Mouse (Mus musculus) heart, embryonic 14.5 days (tissue): Measurements from ENCODE around the gene Ccdc173. TPM values are rescaled to one million over a fixed set of nuclear protein-coding genes. Genes with fewer than 3 reads are reported as not detected.

Experiments used
- ATAC-seq: fragments of 200-750 bp; cut with Nextera tagmentation; 2 replicates; pipeline ENCODE4 v1.8.0; 2017; ENCODE audit warnings: low read depth, moderate TSS enrichment; ENCODE audit not compliant: insufficient number of reproducible peaks, insufficient read depth, low FRiP score
- H3K27ac ChIP-seq, 2 experiments: fragments of 200-500 bp in 1 of 2; fragments of 300-500 bp in 1 of 2; sonication (generic) in 1 of 2; replicated peaks in 1 of 2; 2 replicates each; pipeline ENCODE4 v1.5.1; 2012 to 2014; ENCODE audit warnings: low read depth in 2 of 2, low read length in 2 of 2, control low read depth in 1 of 2, mild to moderate bottlenecking in 1 of 2, mixed read lengths in 1 of 2; ENCODE audit not compliant: control insufficient read depth in 1 of 2, insufficient read depth in 1 of 2
- H3K27me3 ChIP-seq: fragments of 300-500 bp; sonication (generic); 2 replicates; pipeline ENCODE4 v1.6.1; 2014; ENCODE audit warnings: mild to moderate bottlenecking, low read length, control low read depth; ENCODE audit not compliant: control insufficient read depth, insufficient read depth
- H3K36me3 ChIP-seq: fragments of 300-500 bp; sonication (generic); 2 replicates; pipeline ENCODE4 v1.6.1; 2014; ENCODE audit warnings: mild to moderate bottlenecking, control low read depth, low read length, mixed read lengths; ENCODE audit not compliant: control insufficient read depth, insufficient read depth
- H3K4me1 ChIP-seq, 2 experiments: fragments of 200-500 bp in 1 of 2; fragments of 300-500 bp in 1 of 2; sonication (generic) in 1 of 2; 2 replicates each; pipeline ENCODE4 v1.6.1; 2012 to 2014; ENCODE audit warnings: low read length in 2 of 2, control low read depth in 1 of 2, mixed read lengths in 1 of 2; ENCODE audit not compliant: control insufficient read depth in 2 of 2, insufficient read depth in 2 of 2
- H3K4me2 ChIP-seq: fragments of 300-500 bp; sonication (generic); 2 replicates; pipeline ENCODE4 v1.6.1; 2014; ENCODE audit warnings: mild to moderate bottlenecking, low read length
- H3K4me3 ChIP-seq, 2 experiments: fragments of 200-500 bp in 1 of 2; fragments of 300-500 bp in 1 of 2; sonication (generic) in 1 of 2; 2 replicates each; pipeline ENCODE4 v1.5.1; 2012 to 2014; ENCODE audit warnings: low read length in 2 of 2, mild to moderate bottlenecking in 2 of 2, control low read depth in 1 of 2, low read depth in 1 of 2, moderate library complexity in 1 of 2; ENCODE audit not compliant: control insufficient read depth in 1 of 2, insufficient read depth in 1 of 2
- H3K9ac ChIP-seq: fragments of 300-500 bp; sonication (generic); 2 replicates; pipeline ENCODE4 v1.6.1; 2014; ENCODE audit warnings: mild to moderate bottlenecking, low read length
- H3K9me3 ChIP-seq: fragments of 300-500 bp; sonication (generic); 2 replicates; pipeline ENCODE4 v1.6.1; 2016; ENCODE audit warnings: low read length, control low read depth; ENCODE audit not compliant: control insufficient read depth
- WGBS: fragments of 180-500 bp; shearing (Covaris S2); extraction: QIAGEN DNeasy Blood & Tissue Kit; methylation state at CpG from one replicate; pipeline ENCODE4 v1.1.7; 2014; 5-methylcytosine and 5-hydroxymethylcytosine counted together
- polyA plus RNA-seq: library from polyadenylated mRNA; unstranded; fragments of >200 nt; fragmentation: Nextera tagmentation; extraction: Ambion mirVana; gene quantifications from 2 replicates; pipeline ENCODE4 v1.2.1, GENCODE M21; 2014

The Ccdc173 gene
- polyA plus RNA-seq, 1 experiment from 2014 or later = 1.5 TPM

DNA sequence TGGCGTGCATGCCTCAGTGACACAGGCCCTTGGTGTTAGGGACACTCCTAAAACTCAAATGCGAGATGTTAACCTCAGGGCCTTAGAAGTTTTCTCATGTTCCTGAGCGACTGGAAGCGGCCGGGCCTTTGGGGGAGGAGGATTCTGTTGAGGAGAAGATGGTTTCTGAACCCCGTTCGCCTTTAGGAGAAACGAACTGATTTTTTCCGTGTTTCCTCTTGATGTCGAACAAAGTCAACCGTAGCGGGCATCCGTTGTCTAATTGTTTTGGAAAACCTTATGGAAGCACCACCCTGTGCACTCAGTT lies 65.9 kb downstream of the Ccdc173 start:
- Histone ChIP-seq H3K9me3 (no peaks in the 10 kb centered on the region), H3K27ac (peak overlapping the region; percentile 81 to 91), H3K4me3 (peak overlapping the region; percentile 92 to 93), H3K4me2 (peak overlapping the region; percentile 86), H3K9ac (peak overlapping the region; percentile 94), H3K4me1 (peaks cover 0 to 11% of the 10 kb centered on the region in 2 experiments; a peak in 2 of 4 replicates), H3K36me3 (no peaks in the 10 kb centered on the region), H3K27me3 (no peaks in the 10 kb centered on the region)
- WGBS = under 1% methylated on average over 13 of the region's 13 CpGs
- ATAC-seq = no peak

DNA sequence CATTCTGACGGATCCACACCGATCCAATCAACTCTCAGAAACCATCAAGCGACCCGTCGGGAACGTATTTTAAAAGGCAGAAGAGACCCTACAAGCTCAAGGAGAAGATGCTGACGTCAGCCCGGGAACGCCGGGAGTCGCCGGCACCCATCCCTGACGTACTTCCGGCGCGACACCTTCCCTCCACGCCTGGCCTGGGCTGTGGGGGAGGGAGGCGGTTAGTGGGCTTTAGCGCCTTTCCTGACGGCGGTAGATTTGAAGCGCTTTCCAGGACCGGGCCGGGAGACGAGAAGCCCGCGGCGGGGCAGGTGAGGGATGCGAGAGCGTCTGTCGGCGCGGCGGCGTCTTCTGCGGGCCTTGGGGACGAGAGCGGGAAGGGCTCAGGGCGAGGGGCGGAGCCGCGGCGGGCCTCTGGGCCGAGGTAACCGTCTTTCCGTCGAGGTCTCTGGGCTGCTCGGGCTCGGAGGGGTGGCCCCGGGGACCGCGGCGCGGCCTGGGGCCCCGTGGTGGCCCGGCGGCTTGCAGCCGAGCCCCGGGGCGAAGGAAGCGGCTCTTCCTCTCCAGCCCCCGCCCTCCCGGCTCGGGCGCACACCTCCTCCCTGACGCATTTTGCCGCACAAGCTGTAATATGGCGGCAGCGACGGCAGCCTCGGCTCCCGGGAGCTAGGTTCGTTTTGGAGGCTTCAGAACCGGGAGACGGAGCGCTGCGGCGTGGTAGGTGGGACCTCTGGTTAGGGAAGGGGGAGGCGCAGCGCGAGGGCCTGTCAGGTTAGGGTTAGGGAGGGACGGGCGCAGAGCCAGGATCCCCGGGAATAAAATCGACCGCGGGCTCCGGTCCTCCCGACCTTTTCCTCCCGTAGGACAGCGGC lies 66.5 kb downstream of the Ccdc173 start:
- peak overlapping the region; percentile 81 to 91 for H3K27ac ChIP-seq
- under 1% methylated on average over 89 of the region's 91 CpGs for WGBS
- no peaks in the 10 kb centered on the region for H3K27me3 ChIP-seq
- peak overlapping the region; percentile 92 to 93 for H3K4me3 ChIP-seq
- H3K36me3 ChIP-seq = no peaks in the 10 kb centered on the region
- peak; percentile 85 for ATAC-seq
- peak overlapping the region; percentile 86 for H3K4me2 ChIP-seq
- H3K4me1 ChIP-seq = peaks cover 0 to 11% of the 10 kb centered on the region in 2 experiments; a peak in 2 of 4 replicates
- H3K9me3 ChIP-seq = no peaks in the 10 kb centered on the region
- H3K9ac ChIP-seq = peak overlapping the region; percentile 94

DNA sequence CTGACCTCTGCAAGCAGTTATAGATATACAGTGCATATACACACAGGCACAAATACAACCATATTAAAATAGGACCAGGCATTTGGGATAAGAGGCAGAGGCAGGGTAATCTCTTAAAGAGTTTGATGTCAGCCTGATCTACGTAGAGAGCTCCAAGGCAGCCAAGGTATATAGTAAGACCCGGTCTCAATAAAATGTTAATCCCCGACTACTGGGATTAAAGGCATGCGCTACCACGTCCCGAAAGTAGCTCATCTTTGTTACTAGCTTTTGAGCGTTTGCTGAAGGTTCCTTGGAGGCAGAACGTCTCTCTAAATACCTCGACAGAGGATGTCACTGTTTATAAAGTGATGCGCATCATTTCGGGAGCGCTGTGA lies 67.1 kb downstream of the Ccdc173 start, which contains the start of gene Ppig:
Gene Ppig, plus strand, starts transcription at position 273 of the 377 bp plus-strand sequence.
- Histone ChIP-seq H3K9ac (peak within 1 kb of the TSS; percentile 94), H3K4me2 (peak within 1 kb of the TSS; percentile 86), H3K4me3 (peak within 1 kb of the TSS; percentile 92 to 93), H3K27me3 (no peaks in the 10 kb centered on the region), H3K9me3 (no peaks in the 10 kb centered on the region), H3K4me1 (peaks cover 0 to 11% of the 10 kb centered on the region in 2 experiments; a peak in 2 of 4 replicates), H3K27ac (peak within 1 kb of the TSS; percentile 81 to 91), H3K36me3 (no peaks in the 10 kb centered on the region)
- WGBS = 6% methylated on average over 12 of the region's 12 CpGs
- no peak for ATAC-seq

DNA sequence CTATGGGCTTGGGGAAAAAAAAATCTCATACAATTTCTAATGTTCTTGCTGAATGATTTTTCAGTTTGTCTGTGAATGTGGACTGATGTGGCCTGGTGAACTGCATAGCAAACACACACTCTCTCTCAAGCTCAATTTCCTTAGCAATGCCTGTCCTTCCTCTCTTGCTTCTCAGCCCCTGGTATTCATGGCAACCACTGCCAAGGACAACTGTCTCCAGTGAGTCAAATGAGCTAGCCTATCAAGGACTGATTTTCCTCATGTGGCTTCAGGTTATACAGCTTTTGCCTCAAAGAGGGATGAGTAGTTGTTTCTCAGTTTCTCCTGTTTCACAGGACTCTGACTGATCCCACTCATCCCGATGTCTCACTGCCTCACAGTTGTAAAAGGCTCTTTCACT lies 70.3 kb downstream of the Ccdc173 start:
- Histone ChIP-seq H3K9me3 (no peaks in the 10 kb centered on the region), H3K4me3 (no peak overlapping the region), H3K4me1 (peaks cover 0 to 7% of the 10 kb centered on the region in 2 experiments; a peak in 2 of 4 replicates), H3K9ac (no peak overlapping the region), H3K36me3 (no peaks in the 10 kb centered on the region), H3K27ac (no peak overlapping the region), H3K4me2 (no peak overlapping the region), H3K27me3 (no peaks in the 10 kb centered on the region)
- WGBS = 61% methylated on average over 1 of the region's 1 CpGs
- no peak for ATAC-seq

DNA sequence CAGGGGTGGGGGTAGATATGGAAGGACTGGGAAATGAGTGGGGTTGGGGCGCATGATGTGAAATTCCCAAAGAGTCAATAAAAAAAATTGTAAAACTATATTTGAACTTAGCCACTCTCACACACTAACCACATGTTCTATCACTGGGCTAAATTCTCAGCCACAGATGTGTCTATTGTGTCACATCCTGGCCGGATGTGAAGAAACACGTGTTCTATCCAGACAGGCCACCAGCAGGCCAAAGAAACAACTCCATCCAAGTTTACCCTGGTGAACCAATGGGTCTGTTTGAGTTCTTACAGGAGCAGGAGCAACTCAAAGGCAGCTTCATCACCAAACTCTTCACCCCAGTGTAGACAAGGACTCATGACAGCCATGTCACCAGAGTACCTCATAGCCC lies 72.9 kb downstream of the Ccdc173 start:
- H3K9ac ChIP-seq = no peak overlapping the region

DNA sequence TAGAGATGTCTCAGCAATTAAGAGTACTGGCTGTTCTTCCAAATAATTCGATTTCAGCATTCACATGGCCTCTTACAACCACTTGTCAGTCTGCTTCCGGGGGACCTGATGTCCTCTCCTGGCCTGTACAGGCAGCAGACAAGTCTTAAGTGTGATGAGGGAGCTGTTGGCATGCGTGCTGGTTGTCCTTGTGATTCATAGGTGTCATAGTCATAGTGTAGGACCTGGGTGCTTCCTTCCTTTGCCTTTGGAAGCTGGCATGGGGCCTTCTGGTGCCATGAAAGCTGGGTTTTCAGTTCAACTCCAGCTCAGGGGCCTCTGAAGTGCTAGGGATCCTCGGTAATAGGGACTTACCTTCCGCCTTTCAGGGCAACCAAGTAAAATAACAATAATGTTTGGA lies 75.2 kb downstream of the Ccdc173 start:
- H3K27me3 ChIP-seq = no peaks in the 10 kb centered on the region
- no peak for ATAC-seq
- no peak overlapping the region for H3K9ac ChIP-seq
- WGBS = 71% methylated on average over 5 of the region's 5 CpGs
- H3K36me3 ChIP-seq = peaks cover 13% of the 10 kb centered on the region; the same call in 1 of the 2 replicates
- H3K27ac ChIP-seq = no peak overlapping the region
- no peaks in the 10 kb centered on the region for H3K4me1 ChIP-seq
- H3K4me2 ChIP-seq = no peak overlapping the region
- no peak overlapping the region for H3K4me3 ChIP-seq
- no peaks in the 10 kb centered on the region for H3K9me3 ChIP-seq

More for the DNA sequence above, 72.9 kb downstream of the Ccdc173 start:
- H3K27me3 ChIP-seq = no peaks in the 10 kb centered on the region
- no peaks in the 10 kb centered on the region for H3K36me3 ChIP-seq
- no peak overlapping the region for H3K27ac ChIP-seq
- H3K4me3 ChIP-seq = no peak overlapping the region
- H3K4me1 ChIP-seq = no peaks in the 10 kb centered on the region
- no peak for ATAC-seq
- no peaks in the 10 kb centered on the region for H3K9me3 ChIP-seq
- WGBS = 76% methylated on average over 3 of the region's 3 CpGs
- H3K4me2 ChIP-seq = no peak overlapping the region

DNA sequence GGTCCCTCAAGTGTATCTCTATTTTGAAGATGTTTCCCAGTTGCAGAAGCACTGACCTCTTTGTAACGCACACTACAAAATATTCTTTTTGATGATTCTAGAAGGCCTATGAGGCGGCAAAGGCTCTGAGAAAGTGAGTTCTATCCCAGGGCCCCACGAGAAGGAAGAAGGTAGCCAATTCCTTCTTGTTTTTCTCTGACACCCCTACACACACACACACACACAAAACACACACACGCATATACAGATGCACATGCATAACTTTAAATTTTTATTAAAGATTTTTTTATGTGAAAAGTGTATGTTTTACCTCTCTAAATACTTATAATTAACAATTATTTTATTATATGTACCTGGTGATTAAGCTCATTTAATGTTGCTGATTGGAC lies 75.8 kb downstream of the Ccdc173 start:
- Histone ChIP-seq H3K9me3 (no peaks in the 10 kb centered on the region), H3K4me3 (peak overlapping the region in 1 of 2 experiments; percentile 67; a peak in 2 of 4 replicates), H3K27ac (no peak overlapping the region), H3K27me3 (no peaks in the 10 kb centered on the region), H3K4me2 (peak overlapping the region; percentile 66), H3K4me1 (no peaks in the 10 kb centered on the region), H3K9ac (no peak overlapping the region; the same call in 1 of the 2 replicates), H3K36me3 (peaks cover 17% of the 10 kb centered on the region)
- 28% methylated on average over 4 of the region's 4 CpGs for WGBS
- ATAC-seq = no peak
